Comparison of ENCODE assay signal across 24 mouse cellular contexts in genomic region chr1:107368944-107369343, GRCm38 (mm10). TPM values are rescaled to one million over a fixed set of nuclear protein-coding genes. Genes with fewer than 3 reads are reported as not detected.
DNase-seq lines count a peak whose midpoint lies in the region; ATAC-seq and TF ChIP-seq lines count a peak whose summit lies in the region.
"Had no signal": no experiment of that assay in that cellular context is flagged by ENCODE, and none has a peak within 500 bp of the region (broad histone marks: within the 10 kb centered on the region; RNA-seq: fewer than 3 reads in every experiment).

No protein-coding gene starts in this region.

- no peak overlapping the region for H3K27ac ChIP-seq in forebrain, embryonic 11.5 days (ENCODE audit: low read depth, low read length)
- H3K27ac ChIP-seq in forebrain, postnatal 0 days (ENCODE audit: low read depth, low read length) = no peak overlapping the region
- H3K27ac ChIP-seq in embryonic facial prominence, embryonic 12.5 days = no peak overlapping the region
- no peak overlapping the region for H3K27ac ChIP-seq in limb, embryonic 13.5 days
- no peak overlapping the region for H3K27ac ChIP-seq in hindbrain, postnatal 0 days
- H3K27ac ChIP-seq: heart, embryonic 10.5 days; heart, embryonic 15.5 days; hindbrain, embryonic 10.5 days; hindbrain, embryonic 14.5 days had no signal

- 83% methylated on average over 2 of the region's 2 CpGs for WGBS in forebrain, embryonic 11.5 days
- WGBS in forebrain, postnatal 0 days = 56% methylated on average over 2 of the region's 2 CpGs
- WGBS in embryonic facial prominence, embryonic 12.5 days = 67% methylated on average over 2 of the region's 2 CpGs
- WGBS in limb, embryonic 13.5 days = 70% methylated on average over 2 of the region's 2 CpGs
- 57% methylated on average over 2 of the region's 2 CpGs for WGBS in hindbrain, postnatal 0 days

- H3K4me2 ChIP-seq in forebrain, embryonic 11.5 days (ENCODE audit: low read depth, low read length, severe bottlenecking) = no peak overlapping the region
- H3K4me2 ChIP-seq in forebrain, postnatal 0 days (ENCODE audit: low read depth) = no peak overlapping the region
- no peak overlapping the region for H3K4me2 ChIP-seq in embryonic facial prominence, embryonic 12.5 days (replicated peaks)
- H3K4me2 ChIP-seq in limb, embryonic 13.5 days (replicated peaks) = no peak overlapping the region
- H3K4me2 ChIP-seq in hindbrain, postnatal 0 days (ENCODE audit: low read depth, low read length) = no peak overlapping the region
- H3K4me2 ChIP-seq: heart, embryonic 15.5 days; hindbrain, embryonic 14.5 days had no signal

- H3K4me1 ChIP-seq in forebrain, embryonic 11.5 days (replicated peaks; ENCODE audit: control insufficient read depth, insufficient read depth, low read length) = no peaks in the 10 kb centered on the region
- no peaks in the 10 kb centered on the region for H3K4me1 ChIP-seq in forebrain, postnatal 0 days (ENCODE audit: insufficient read depth)
- no peaks in the 10 kb centered on the region for H3K4me1 ChIP-seq in embryonic facial prominence, embryonic 12.5 days
- H3K4me1 ChIP-seq in limb, embryonic 13.5 days = peaks cover 8% of the 10 kb centered on the region; the same call in 1 of the 2 replicates
- no peaks in the 10 kb centered on the region for H3K4me1 ChIP-seq in hindbrain, postnatal 0 days (ENCODE audit: insufficient read depth, low read length)
- H3K4me1 ChIP-seq: heart, embryonic 10.5 days; hindbrain, embryonic 10.5 days had no signal

- no peaks in the 10 kb centered on the region for H3K36me3 ChIP-seq in forebrain, embryonic 11.5 days (ENCODE audit: control insufficient read depth, insufficient read depth, low read length)
- no peaks in the 10 kb centered on the region for H3K36me3 ChIP-seq in forebrain, postnatal 0 days (ENCODE audit: insufficient read depth)
- H3K36me3 ChIP-seq in embryonic facial prominence, embryonic 12.5 days = no peaks in the 10 kb centered on the region
- H3K36me3 ChIP-seq in limb, embryonic 13.5 days = no peaks in the 10 kb centered on the region
- H3K36me3 ChIP-seq in hindbrain, postnatal 0 days (ENCODE audit: insufficient read depth, low read length) = no peaks in the 10 kb centered on the region
- H3K36me3 ChIP-seq: heart, embryonic 10.5 days; heart, embryonic 15.5 days; hindbrain, embryonic 10.5 days had no signal

- H3K27me3 ChIP-seq in forebrain, embryonic 11.5 days (ENCODE audit: control insufficient read depth, insufficient read depth, low read length) = no peaks in the 10 kb centered on the region
- H3K27me3 ChIP-seq in forebrain, postnatal 0 days (ENCODE audit: insufficient read depth, low read length) = no peaks in the 10 kb centered on the region
- H3K27me3 ChIP-seq in embryonic facial prominence, embryonic 12.5 days = no peaks in the 10 kb centered on the region
- no peaks in the 10 kb centered on the region for H3K27me3 ChIP-seq in limb, embryonic 13.5 days
- H3K27me3 ChIP-seq in hindbrain, postnatal 0 days (ENCODE audit: insufficient read depth, low read length) = no peaks in the 10 kb centered on the region
- H3K27me3 ChIP-seq: CH12.LX; heart, embryonic 15.5 days had no signal

- no peak overlapping the region for H3K4me3 ChIP-seq in forebrain, embryonic 11.5 days (ENCODE audit: low read depth, low read length)
- no peak overlapping the region for H3K4me3 ChIP-seq in forebrain, postnatal 0 days (ENCODE audit: low read depth, low read length)
- no peak overlapping the region for H3K4me3 ChIP-seq in embryonic facial prominence, embryonic 12.5 days
- no peak overlapping the region for H3K4me3 ChIP-seq in limb, embryonic 13.5 days
- H3K4me3 ChIP-seq in hindbrain, postnatal 0 days (ENCODE audit: low read length) = no peak overlapping the region
- H3K4me3 ChIP-seq: heart, embryonic 10.5 days; heart, embryonic 15.5 days; hindbrain, embryonic 10.5 days had no signal

- no peak for DNase-seq in forebrain, embryonic 11.5 days (ENCODE audit: low spot score)
- DNase-seq in forebrain, postnatal 0 days = no peak
- DNase-seq in retina, postnatal 1 day = peak; percentile 2
- no peak for DNase-seq in retina, embryonic 14.5 days (ENCODE audit: low spot score)
- no peak for DNase-seq in hindbrain, postnatal 0 days (ENCODE audit: low spot score)
- DNase-seq in neural tube, embryonic 10.5 days (ENCODE audit: extremely low spot score, low spot score) = no peak
- DNase-seq: adrenal gland, adult 2 months; adrenal gland, postnatal 25 days; cerebellum, adult 9-10 months; cerebellum, postnatal 25 days; heart, adult 18-20 months had no signal

- no peak for TF ChIP-seq CTCF in forebrain, postnatal 0 days (IDR thresholded peaks at IDR 0.05; ENCODE audit: low read depth)
- TF ChIP-seq CTCF in hindbrain, postnatal 0 days (IDR thresholded peaks at IDR 0.05; ENCODE audit: low read depth) = no peak

- peak; percentile 23; the same call in 1 of the 2 replicates for ATAC-seq in forebrain, embryonic 11.5 days (replicated peaks; ENCODE audit: low FRiP score)
- no peak for ATAC-seq in forebrain, postnatal 0 days
- peak; percentile 39; the same call in 1 of the 2 replicates for ATAC-seq in embryonic facial prominence, embryonic 12.5 days (ENCODE audit: insufficient number of reproducible peaks, insufficient read depth, low FRiP score, low TSS enrichment)
- peak; percentile 44; the same call in 1 of the 2 replicates for ATAC-seq in limb, embryonic 13.5 days (ENCODE audit: low FRiP score, low read depth)
- no peak for ATAC-seq in hindbrain, postnatal 0 days
- ATAC-seq: forebrain, embryonic 14.5 days; intestine, postnatal 0 days had no signal

- no peak overlapping the region for H3K9ac ChIP-seq in forebrain, embryonic 11.5 days (ENCODE audit: low read length)
- no peak overlapping the region for H3K9ac ChIP-seq in forebrain, postnatal 0 days
- no peak overlapping the region for H3K9ac ChIP-seq in embryonic facial prominence, embryonic 12.5 days
- no peak overlapping the region for H3K9ac ChIP-seq in limb, embryonic 13.5 days
- no peak overlapping the region for H3K9ac ChIP-seq in hindbrain, postnatal 0 days (replicated peaks; ENCODE audit: low read length)
- H3K9ac ChIP-seq: heart, embryonic 15.5 days; hindbrain, embryonic 14.5 days had no signal

- H3K9me3 ChIP-seq in forebrain, embryonic 11.5 days (ENCODE audit: control insufficient read depth, low read length) = no peaks in the 10 kb centered on the region
- no peaks in the 10 kb centered on the region for H3K9me3 ChIP-seq in forebrain, postnatal 0 days (ENCODE audit: low read length)
- H3K9me3 ChIP-seq in embryonic facial prominence, embryonic 12.5 days = no peaks in the 10 kb centered on the region
- H3K9me3 ChIP-seq in limb, embryonic 13.5 days = no peaks in the 10 kb centered on the region
- no peaks in the 10 kb centered on the region for H3K9me3 ChIP-seq in hindbrain, postnatal 0 days (ENCODE audit: low read length)
- H3K9me3 ChIP-seq: heart, embryonic 10.5 days; heart, embryonic 15.5 days; hindbrain, embryonic 10.5 days had no signal

RNA-seq across cellular contexts. Expression of gene Serpinb11, which starts 7.9 kb away (rescaled TPM):
- not detected in 2 replicates for polyA plus RNA-seq in forebrain, embryonic 11.5 days (2014; fragmentation: Nextera tagmentation; extraction: Ambion mirVana)
- not detected in 2 replicates for total RNA-seq in forebrain, postnatal 0 days (2014; rRNA removed)
- polyA plus RNA-seq in forebrain, postnatal 0 days (2015; fragmentation: Nextera tagmentation; extraction: Ambion mirVana) = not detected in 2 replicates
- polyA plus RNA-seq in embryonic facial prominence, embryonic 12.5 days (2016; fragmentation: Nextera tagmentation; extraction: Ambion mirVana) = 0.10 TPM in 1 of 2 replicates, not detected in the other
- polyA plus RNA-seq in limb, embryonic 13.5 days (2015; fragmentation: Nextera tagmentation; extraction: Ambion mirVana) = not detected in 2 replicates
- total RNA-seq in hindbrain, postnatal 0 days (2014; rRNA removed) = not detected in 2 replicates
- not detected in 2 replicates for polyA plus RNA-seq in hindbrain, postnatal 0 days (2015; fragmentation: Nextera tagmentation; extraction: Ambion mirVana)
- total RNA-seq: adrenal gland, adult 2 months; adrenal gland, postnatal 25 days; CH12.LX; gastrocnemius, adult 8-10 months; gastrocnemius, postnatal 4 days; heart, postnatal 25 days had no signal
- polyA plus RNA-seq: adrenal gland, adult 2 months; forebrain, embryonic 14.5 days; heart, embryonic 10.5 days; heart, embryonic 15.5 days; hindbrain, embryonic 10.5 days; hindbrain, embryonic 14.5 days; intestine, postnatal 0 days had no signal

RNA-seq across cellular contexts. Expression of gene Serpinb7, which starts 30.5 kb away (rescaled TPM):
- not detected in 2 replicates for polyA plus RNA-seq in forebrain, embryonic 11.5 days (2014; fragmentation: Nextera tagmentation; extraction: Ambion mirVana)
- total RNA-seq in forebrain, postnatal 0 days (2014; rRNA removed) = not detected in 2 replicates
- not detected in 2 replicates for polyA plus RNA-seq in forebrain, postnatal 0 days (2015; fragmentation: Nextera tagmentation; extraction: Ambion mirVana)
- 0.23 and 0.46 TPM in 2 replicates for polyA plus RNA-seq in embryonic facial prominence, embryonic 12.5 days (2016; fragmentation: Nextera tagmentation; extraction: Ambion mirVana)
- polyA plus RNA-seq in limb, embryonic 13.5 days (2015; fragmentation: Nextera tagmentation; extraction: Ambion mirVana) = 1.9 and 2.3 TPM in 2 replicates
- not detected in 2 replicates for total RNA-seq in hindbrain, postnatal 0 days (2014; rRNA removed)
- polyA plus RNA-seq in hindbrain, postnatal 0 days (2015; fragmentation: Nextera tagmentation; extraction: Ambion mirVana) = 0.15 TPM in 1 of 2 replicates, not detected in the other
- total RNA-seq: adrenal gland, adult 2 months; adrenal gland, postnatal 25 days; gastrocnemius, postnatal 4 days; heart, adult 18-20 months; heart, postnatal 25 days had no signal
- polyA plus RNA-seq: adrenal gland, adult 2 months; cortical plate, adult 2 months; forebrain, embryonic 14.5 days; heart, embryonic 10.5 days; hindbrain, embryonic 14.5 days; intestine, postnatal 0 days had no signal

Comparison
In these comparisons a context has a peak if more than half of its experiments do, and no peak if none do; other contexts are left out.
1. ATAC-seq: peak in forebrain, embryonic 11.5 days (single experiment), embryonic facial prominence, embryonic 12.5 days (single experiment) and limb, embryonic 13.5 days (single experiment); none in forebrain, postnatal 0 days (single experiment) and hindbrain, postnatal 0 days (single experiment).